Mouse (Mus musculus) T-helper 17 cell (primary cell): ENCODE data around the gene Rap1b.

ENCODE experiments used
- in situ Hi-C, 2 experiments: fragments of 300-600 bp; cut with MboI, MseI; formaldehyde crosslinking; loops; 1 replicate in 1 of 2; 2 replicates in 1 of 2; pipeline ENCODE4 v1.15.1; 2025; ENCODE audit warnings: high pct_unique_total_duplicates in 2 of 2

Rap1b gene

GRCm38 (mm10) chr10:117860361-117860760 is 14.5 kb upstream of the Rap1b start:
- in situ Hi-C loops: loop anchor here in 1 of 2 experiments (5.0 kb wide), 1 partner anchor 63 kb away; no protein-coding TSS in a partner anchor

- in situ Hi-C loops: loop anchor here in 1 of 2 experiments (5.0 kb wide), 1 partner anchor 62 kb away; no protein-coding TSS in a partner anchor
Observed at GRCm38 (mm10) chr10:117859800-117860199, 14.0 kb upstream of the Rap1b start.

GRCm38 (mm10) chr10:117858241-117858640 is 12.4 kb upstream of the Rap1b start:
- in situ Hi-C loops: no loop called here

- in situ Hi-C loops: no loop called here
Observed at GRCm38 (mm10) chr10:117856001-117856720, 10.3 kb upstream of the Rap1b start.

GRCm38 (mm10) chr10:117852648-117853192 is 6.9 kb upstream of the Rap1b start:
- in situ Hi-C loops: no loop called here

GRCm38 (mm10) chr10:117848981-117849380 is 3.1 kb upstream of the Rap1b start:
- in situ Hi-C loops: loop anchor here in 1 of 2 experiments (25.0 kb wide), 1 partner anchor 912 kb away; no protein-coding TSS in a partner anchor

- in situ Hi-C loops: loop anchor here in 1 of 2 experiments (25.0 kb wide), 1 partner anchor 909 kb away; no protein-coding TSS in a partner anchor
Observed at GRCm38 (mm10) chr10:117846796-117847195, 961 bp upstream of the Rap1b start.

- in situ Hi-C loops: loop anchor here in 1 of 2 experiments (25.0 kb wide), 1 partner anchor 909 kb away; no protein-coding TSS in a partner anchor
Observed at GRCm38 (mm10) chr10:117846260-117846632, 411 bp upstream of the Rap1b start.

GRCm38 (mm10) chr10:117844782-117845596 is 846 bp downstream of the Rap1b start:
- in situ Hi-C loops: loop anchor here in 1 of 2 experiments (25.0 kb wide), 1 partner anchor 908 kb away; no protein-coding TSS in a partner anchor

GRCm38 (mm10) chr10:117844279-117844678 is 1.6 kb downstream of the Rap1b start:
- in situ Hi-C loops: loop anchor here in 1 of 2 experiments (25.0 kb wide), 1 partner anchor 907 kb away; no protein-coding TSS in a partner anchor

- in situ Hi-C loops: loop anchor here in 1 of 2 experiments (25.0 kb wide), 1 partner anchor 906 kb away; no protein-coding TSS in a partner anchor
Observed at GRCm38 (mm10) chr10:117843690-117844089, 2.1 kb downstream of the Rap1b start.

GRCm38 (mm10) chr10:117841765-117842164 is 4.1 kb downstream of the Rap1b start:
- in situ Hi-C loops: loop anchor here in 1 of 2 experiments (25.0 kb wide), 1 partner anchor 904 kb away; no protein-coding TSS in a partner anchor

- in situ Hi-C loops: loop anchor here in 1 of 2 experiments (25.0 kb wide), 1 partner anchor 903 kb away; no protein-coding TSS in a partner anchor
Observed at GRCm38 (mm10) chr10:117840431-117840995, 5.3 kb downstream of the Rap1b start.

- in situ Hi-C loops: loop anchor here in 1 of 2 experiments (25.0 kb wide), 1 partner anchor 902 kb away; no protein-coding TSS in a partner anchor
Observed at GRCm38 (mm10) chr10:117839737-117840136, 6.1 kb downstream of the Rap1b start.

GRCm38 (mm10) chr10:117838924-117839323 is 6.9 kb downstream of the Rap1b start:
- in situ Hi-C loops: loop anchor here in 1 of 2 experiments (25.0 kb wide), 1 partner anchor 902 kb away; no protein-coding TSS in a partner anchor

- in situ Hi-C loops: loop anchor here in 1 of 2 experiments (25.0 kb wide), 1 partner anchor 899 kb away; no protein-coding TSS in a partner anchor
Observed at GRCm38 (mm10) chr10:117836354-117836753, 9.5 kb downstream of the Rap1b start.

- in situ Hi-C loops: loop anchor here in 1 of 2 experiments (25.0 kb wide), 1 partner anchor 898 kb away; no protein-coding TSS in a partner anchor
Observed at GRCm38 (mm10) chr10:117835453-117835852, 10.4 kb downstream of the Rap1b start.

GRCm38 (mm10) chr10:117830797-117831196 is 15.0 kb downstream of the Rap1b start:
- in situ Hi-C loops: loop anchor here in 1 of 2 experiments (25.0 kb wide), 1 partner anchor 893 kb away; no protein-coding TSS in a partner anchor

- in situ Hi-C loops: loop anchor here in 1 of 2 experiments (25.0 kb wide), 1 partner anchor 892 kb away; no protein-coding TSS in a partner anchor
Observed at GRCm38 (mm10) chr10:117829472-117830155, 16.2 kb downstream of the Rap1b start.

GRCm38 (mm10) chr10:117829022-117829421 is 16.8 kb downstream of the Rap1b start:
- in situ Hi-C loops: loop anchor here in 1 of 2 experiments (25.0 kb wide), 1 partner anchor 892 kb away; no protein-coding TSS in a partner anchor
